Mouse (Mus musculus) embryonic fibroblast, embryonic 13.5 days (primary cell): ENCODE measurements around the gene Stk32c.

ENCODE experiments used
- CTCF ChIP-seq: IDR thresholded peaks from 2 replicates; pipeline ENCODE4 v1.5.1; 2011; ENCODE audit warnings: mild to moderate bottlenecking, control low read depth, low read length, moderate library complexity, borderline replicate concordance; ENCODE audit not compliant: insufficient read depth
- POLR2A ChIP-seq: IDR thresholded peaks from 2 replicates; pipeline ENCODE4 v1.6.1; 2011; ENCODE audit warnings: low read depth, mild to moderate bottlenecking, control low read depth, low read length, moderate library complexity

- TF ChIP-seq CTCF (no peak), POLR2A (no peak)
Observed at GRCm38 (mm10) chr7:139091681-139092080, 121.4 kb downstream of the Stk32c start.
